Mouse (Mus musculus) layer of hippocampus, postnatal 10 days (tissue): ENCODE results near the gene Kcnk2. TPM values are rescaled to one million over a fixed set of nuclear protein-coding genes. Genes with fewer than 3 reads are reported as not detected.

Experiments used
- DNase-seq, 2 experiments: peaks; one replicate each; pipeline ENCODE4 v3.0.0; 2021; ENCODE audit warnings: low spot score in 2 of 2
- long read RNA-seq: library from polyadenylated mRNA; stranded (forward); transcript quantifications from one replicate; pipeline ENCODE4 v2.0.0, GENCODE M21; 2023
- total RNA-seq, 2 experiments: library from RNA; stranded (reverse); gene quantifications; 2 replicates each; pipeline ENCODE4 v1.2.3; 2021

Gene Kcnk2
- total RNA-seq: 10 to 100 TPM; 46.3 to 49.5 TPM
- long read RNA-seq, transcript Kcnk2-206 (7 exons, 1,548 nt): major isoform, 9 of 58 reads
- long read RNA-seq, partial matches to known transcripts: 35 of 58 reads
- long read RNA-seq, other reads (novel, unspliced or antisense): 10 of 58 reads

DNA sequence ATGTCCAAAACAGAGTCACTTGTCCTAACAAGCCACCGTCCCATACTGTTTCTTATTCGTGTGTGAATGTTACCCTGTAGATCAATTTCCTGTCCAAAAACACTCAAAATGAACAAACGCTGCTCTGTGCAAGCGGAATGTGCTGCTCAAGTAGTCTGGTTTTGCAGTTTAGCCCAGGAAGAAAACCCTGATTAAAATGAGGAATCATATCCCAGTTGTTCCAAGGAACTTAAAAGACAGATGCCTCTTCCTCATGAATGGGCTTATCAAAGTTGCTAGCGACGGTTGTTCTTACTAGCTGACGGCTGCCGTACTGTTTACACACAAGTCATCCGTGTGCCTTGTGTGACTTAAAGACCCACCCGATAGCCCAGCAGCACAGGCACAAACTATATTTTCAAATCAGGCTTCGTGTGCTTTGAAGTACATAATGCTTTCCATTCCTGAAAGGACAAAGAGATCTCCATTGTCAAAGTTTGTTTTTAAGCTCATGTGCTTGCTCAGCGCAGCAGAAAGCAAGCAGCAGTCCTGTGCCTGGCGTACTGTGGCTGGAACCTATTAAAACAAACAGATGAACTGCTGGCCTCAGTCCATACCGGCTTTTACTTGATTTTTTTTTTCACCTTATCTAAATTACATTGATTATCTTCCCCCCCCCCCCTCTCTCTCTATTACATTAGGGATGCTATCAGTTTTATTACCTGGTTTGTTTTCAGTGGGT is at the start of gene Kcnk2:
Gene Kcnk2, minus strand, starts transcription at position 51 of the 721 bp plus-strand sequence.
- DNase-seq: no peak

DNA sequence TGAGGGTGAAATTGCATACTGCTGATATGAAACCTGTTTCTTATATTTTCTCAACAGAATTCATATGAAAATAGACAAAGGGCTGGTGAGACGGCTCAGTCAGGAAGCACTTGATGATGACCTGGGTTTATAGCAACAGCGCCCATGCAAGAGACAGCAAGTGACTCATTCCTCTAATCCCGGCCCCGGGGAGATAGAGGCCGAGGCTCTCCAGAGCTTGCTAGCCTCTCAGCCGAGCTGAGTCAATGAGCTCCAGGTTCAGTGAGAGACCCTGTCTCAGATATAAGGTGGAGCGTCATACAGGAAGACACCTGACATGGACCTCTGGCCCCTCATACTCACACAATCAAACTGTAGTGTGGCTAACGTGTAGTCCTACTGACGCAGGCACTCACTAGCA is 38.7 kb upstream of the Kcnk2 start:
- DNase-seq: no peak

DNA sequence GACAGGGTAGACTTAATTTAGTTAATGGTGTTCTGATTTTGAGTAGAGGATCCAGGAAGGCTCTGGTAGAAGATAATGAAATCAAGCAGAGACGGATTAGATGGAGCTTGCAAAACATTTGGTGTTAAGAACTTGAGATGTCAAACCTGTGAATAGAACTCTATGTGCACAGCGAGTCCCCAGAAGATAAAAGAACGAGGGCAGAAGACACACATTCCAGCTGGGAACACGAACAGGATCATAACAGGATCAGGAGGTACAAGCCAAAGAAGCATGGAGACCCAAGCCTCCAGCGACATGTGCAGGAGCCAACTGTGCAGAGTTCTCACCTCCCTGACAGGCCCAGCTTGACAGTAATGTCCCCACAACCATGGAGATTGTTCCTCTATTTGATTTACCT is 35.1 kb upstream of the Kcnk2 start:
- DNase-seq: no peak

GRCm38 (mm10) chr1:189435452-189435851 is 33.4 kb upstream of the Kcnk2 start:
- DNase-seq: no peak

- no peak for DNase-seq
Measured at GRCm38 (mm10) chr1:189431479-189431878, 29.4 kb upstream of the Kcnk2 start.

GRCm38 (mm10) chr1:189430534-189430933 is 28.5 kb upstream of the Kcnk2 start:
- DNase-seq: no peak

DNA sequence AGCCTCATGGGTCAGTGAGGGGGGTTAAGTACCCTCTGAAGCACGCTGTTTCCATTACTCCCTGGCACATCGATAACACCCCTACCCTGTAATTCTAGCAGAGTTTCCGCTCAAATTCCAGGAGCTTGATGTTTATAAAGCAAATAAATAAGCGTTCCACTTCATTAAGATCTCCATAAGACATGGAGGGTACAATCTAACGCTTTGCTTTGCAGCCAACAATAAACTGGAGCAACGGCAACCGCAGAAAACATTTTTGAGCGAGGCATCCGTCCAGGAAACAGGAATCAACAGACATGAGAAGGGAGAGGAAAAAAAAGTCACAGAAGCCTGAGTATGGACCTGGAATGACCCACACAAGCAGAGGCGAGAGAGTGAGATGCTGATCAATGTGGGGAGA is 27.5 kb upstream of the Kcnk2 start:
- no peak for DNase-seq

GRCm38 (mm10) chr1:189426252-189426651 is 24.2 kb upstream of the Kcnk2 start:
- DNase-seq: peak; percentile 37 to 40

DNA sequence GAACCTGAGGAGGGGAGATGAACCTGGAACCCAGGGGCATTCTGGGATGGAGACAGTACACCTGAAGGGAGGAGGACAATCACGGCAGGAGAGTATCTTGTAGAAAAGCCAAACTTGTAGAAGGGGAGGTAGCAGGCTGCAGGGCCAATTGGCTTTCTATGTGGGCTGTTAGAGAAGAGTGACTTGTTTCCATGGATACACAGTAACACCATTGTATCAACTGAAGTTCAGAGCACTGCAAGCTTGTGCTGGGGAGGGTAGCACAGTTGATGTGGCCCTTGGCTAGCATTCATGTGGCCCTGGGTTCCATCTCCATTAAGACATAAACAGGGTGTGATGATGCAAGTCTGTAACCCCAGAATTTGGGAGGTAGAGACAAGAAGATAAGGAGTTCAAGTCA is 17.8 kb upstream of the Kcnk2 start:
- DNase-seq: no peak

DNA sequence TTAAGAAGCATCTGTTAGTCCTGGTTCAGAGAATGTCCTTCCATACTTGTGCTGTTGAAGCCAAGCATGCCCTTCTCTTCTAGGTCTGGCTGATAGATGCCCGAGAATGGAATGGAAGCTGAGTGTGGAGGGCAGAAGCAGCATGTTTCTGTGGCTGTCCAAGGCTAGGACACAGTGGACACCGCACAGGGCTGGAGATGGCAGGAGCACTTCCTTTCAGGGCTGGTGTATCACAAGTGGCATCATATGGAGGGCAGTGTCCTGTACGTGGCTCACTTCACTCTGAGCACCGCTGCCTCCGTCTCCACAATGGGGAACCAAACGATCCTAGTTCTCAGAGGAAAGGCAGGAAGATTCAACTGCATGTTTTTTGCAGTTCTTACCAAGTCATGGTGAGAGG is 7.8 kb upstream of the Kcnk2 start:
- no peak for DNase-seq

- no peak for DNase-seq
Measured at GRCm38 (mm10) chr1:189405221-189405620, 3.1 kb upstream of the Kcnk2 start.

GRCm38 (mm10) chr1:189403546-189403945 is 1.5 kb upstream of the Kcnk2 start:
- DNase-seq: no peak

- no peak for DNase-seq
Measured at GRCm38 (mm10) chr1:189403139-189403538, 1.1 kb upstream of the Kcnk2 start.

- no peak for DNase-seq
Measured at GRCm38 (mm10) chr1:189386848-189387247, 15.2 kb downstream of the Kcnk2 start.

- DNase-seq: no peak
Measured at GRCm38 (mm10) chr1:189386141-189386540, 15.9 kb downstream of the Kcnk2 start.

DNA sequence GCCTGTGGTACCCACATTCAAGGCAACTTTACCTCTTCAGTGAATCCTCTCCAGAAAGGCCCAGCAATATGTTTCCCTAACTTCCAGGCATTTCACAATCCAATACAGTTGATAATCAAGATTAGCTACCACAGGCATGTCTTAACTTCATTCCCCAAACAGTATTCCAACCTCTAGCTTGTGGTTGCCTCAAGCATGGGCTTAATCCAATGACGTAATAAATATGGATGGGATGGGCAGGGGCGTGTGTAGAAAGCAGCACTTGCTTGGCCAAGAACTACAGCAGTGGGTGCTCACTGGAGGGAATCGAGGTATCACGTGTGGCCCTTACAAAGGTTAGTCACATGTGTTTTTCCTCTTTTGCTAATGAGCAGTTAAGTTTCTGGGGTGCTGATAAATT is 34.4 kb downstream of the Kcnk2 start:
- DNase-seq: no peak

GRCm38 (mm10) chr1:189364188-189364587 is 37.9 kb downstream of the Kcnk2 start:
- no peak for DNase-seq

GRCm38 (mm10) chr1:189362579-189362978 is 39.5 kb downstream of the Kcnk2 start:
- no peak for DNase-seq

DNA sequence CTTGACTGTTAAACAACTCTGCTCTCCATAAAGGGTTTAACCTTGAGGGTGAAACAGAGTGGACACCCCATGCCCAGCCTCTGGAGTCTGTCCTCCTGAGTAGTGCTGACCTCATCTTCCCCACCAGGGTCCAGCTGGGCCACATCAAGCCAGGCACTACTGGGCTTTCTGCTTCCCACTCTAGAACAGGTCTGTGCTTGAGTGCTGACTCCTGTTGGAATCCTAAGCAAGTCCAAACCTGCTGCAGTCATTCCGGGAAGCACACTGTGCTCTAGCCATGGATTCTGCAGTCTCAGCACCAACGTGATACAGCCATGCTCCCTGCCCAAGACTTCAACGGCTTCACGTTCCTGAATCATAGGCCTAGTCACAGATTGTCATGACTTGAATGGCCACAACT is 42.4 kb downstream of the Kcnk2 start:
- DNase-seq: no peak

- DNase-seq: no peak
Measured at GRCm38 (mm10) chr1:189353887-189354286, 48.2 kb downstream of the Kcnk2 start.

GRCm38 (mm10) chr1:189351804-189352203 is 50.3 kb downstream of the Kcnk2 start:
- no peak for DNase-seq

GRCm38 (mm10) chr1:189349205-189349604 is 52.9 kb downstream of the Kcnk2 start:
- no peak for DNase-seq

DNA sequence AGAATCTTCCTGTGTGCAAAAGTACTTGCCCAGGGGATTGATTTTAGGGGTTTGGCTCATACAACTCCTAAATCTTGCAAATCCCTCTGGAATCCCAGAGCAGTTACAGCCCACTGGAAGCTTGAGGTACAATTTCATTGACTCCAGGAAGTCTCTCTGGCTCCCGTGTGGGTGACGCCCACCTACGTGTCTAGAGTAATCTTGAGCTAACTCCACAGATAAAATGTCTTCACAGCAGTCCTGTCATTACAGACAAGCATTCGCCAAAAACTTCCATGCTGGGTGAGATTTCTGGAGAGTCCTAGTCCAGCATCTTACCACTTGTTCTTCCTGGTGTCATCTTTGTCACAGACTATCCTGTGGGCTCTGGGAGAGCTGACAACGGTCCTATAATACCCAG is 56.9 kb downstream of the Kcnk2 start:
- DNase-seq: no peak
